Mouse (Mus musculus): Measurements from ENCODE around the gene Ccp110. TPM values are rescaled to one million over a fixed set of nuclear protein-coding genes. Genes with fewer than 3 reads are reported as not detected.

Ccp110 gene
- polyA plus RNA-seq, 1 experiment = 49.5 TPM

- TF ChIP-seq CTCF (IDR thresholded peaks at IDR 0.05; ENCODE audit: borderline replicate concordance, extremely low read depth, insufficient read depth, insufficient read length) (no peak), POLR2A (IDR thresholded peaks at IDR 0.05; ENCODE audit: borderline replicate concordance, extremely low read depth, insufficient read depth, insufficient read length, poor library complexity, severe bottlenecking) (no peak)
Observed at GRCm38 (mm10) chr7:118704001-118704850, 8.1 kb upstream of the Ccp110 start.

GRCm38 (mm10) chr7:118705101-118705961 is 7.0 kb upstream of the Ccp110 start, which contains the start of gene Gde1:
Gene Gde1 (minus strand): TSS chr7:118705778.
- peak; percentile 95 for DNase-seq (ENCODE audit: low read depth)
- TF ChIP-seq CTCF (IDR thresholded peaks at IDR 0.05; ENCODE audit: borderline replicate concordance, extremely low read depth, insufficient read depth, insufficient read length) (no peak), POLR2A (IDR thresholded peaks at IDR 0.05; ENCODE audit: borderline replicate concordance, extremely low read depth, insufficient read depth, insufficient read length, poor library complexity, severe bottlenecking) (peak; percentile 84)

More at GRCm38 (mm10) chr7:118704001-118704850, 8.1 kb upstream of the Ccp110 start:
- peak; percentile 3 for DNase-seq (ENCODE audit: low read depth)

GRCm38 (mm10) chr7:118706051-118706450 is 6.3 kb upstream of the Ccp110 start:
- no peak for DNase-seq (ENCODE audit: low read depth)
- TF ChIP-seq POLR2A (IDR thresholded peaks at IDR 0.05; ENCODE audit: borderline replicate concordance, extremely low read depth, insufficient read depth, insufficient read length, poor library complexity, severe bottlenecking) = no peak

GRCm38 (mm10) chr7:118706488-118706887 is 5.9 kb upstream of the Ccp110 start:
- no peak for TF ChIP-seq POLR2A (IDR thresholded peaks at IDR 0.05; ENCODE audit: borderline replicate concordance, extremely low read depth, insufficient read depth, insufficient read length, poor library complexity, severe bottlenecking)
- TF ChIP-seq CTCF (IDR thresholded peaks at IDR 0.05; ENCODE audit: borderline replicate concordance, extremely low read depth, insufficient read depth, insufficient read length) = no peak
- DNase-seq (ENCODE audit: low read depth) = no peak

- no peak for DNase-seq (ENCODE audit: low read depth)
- TF ChIP-seq POLR2A (IDR thresholded peaks at IDR 0.05; ENCODE audit: borderline replicate concordance, extremely low read depth, insufficient read depth, insufficient read length, poor library complexity, severe bottlenecking) (no peak), CTCF (IDR thresholded peaks at IDR 0.05; ENCODE audit: borderline replicate concordance, extremely low read depth, insufficient read depth, insufficient read length) (no peak)
Observed at GRCm38 (mm10) chr7:118707216-118707615, 5.1 kb upstream of the Ccp110 start.

- TF ChIP-seq CTCF (IDR thresholded peaks at IDR 0.05; ENCODE audit: borderline replicate concordance, extremely low read depth, insufficient read depth, insufficient read length) (no peak), POLR2A (IDR thresholded peaks at IDR 0.05; ENCODE audit: borderline replicate concordance, extremely low read depth, insufficient read depth, insufficient read length, poor library complexity, severe bottlenecking) (no peak)
- no peak for DNase-seq (ENCODE audit: low read depth)
Observed at GRCm38 (mm10) chr7:118708002-118708401, 4.3 kb upstream of the Ccp110 start.

- DNase-seq (ENCODE audit: low read depth) = no peak
- TF ChIP-seq POLR2A (IDR thresholded peaks at IDR 0.05; ENCODE audit: borderline replicate concordance, extremely low read depth, insufficient read depth, insufficient read length, poor library complexity, severe bottlenecking) (no peak), CTCF (IDR thresholded peaks at IDR 0.05; ENCODE audit: borderline replicate concordance, extremely low read depth, insufficient read depth, insufficient read length) (no peak)
Observed at GRCm38 (mm10) chr7:118710776-118711175, 1.6 kb upstream of the Ccp110 start.

- no peak for TF ChIP-seq POLR2A (IDR thresholded peaks at IDR 0.05; ENCODE audit: borderline replicate concordance, extremely low read depth, insufficient read depth, insufficient read length, poor library complexity, severe bottlenecking)
- TF ChIP-seq CTCF (IDR thresholded peaks at IDR 0.05; ENCODE audit: borderline replicate concordance, extremely low read depth, insufficient read depth, insufficient read length) = no peak
- no peak for DNase-seq (ENCODE audit: low read depth)
Observed at GRCm38 (mm10) chr7:118714873-118715272, 2.5 kb downstream of the Ccp110 start.

GRCm38 (mm10) chr7:118718066-118718465 is 5.7 kb downstream of the Ccp110 start:
- TF ChIP-seq CTCF (IDR thresholded peaks at IDR 0.05; ENCODE audit: borderline replicate concordance, extremely low read depth, insufficient read depth, insufficient read length) = no peak
- TF ChIP-seq POLR2A (IDR thresholded peaks at IDR 0.05; ENCODE audit: borderline replicate concordance, extremely low read depth, insufficient read depth, insufficient read length, poor library complexity, severe bottlenecking) = no peak
- no peak for DNase-seq (ENCODE audit: low read depth)

GRCm38 (mm10) chr7:118723927-118724326 is 11.6 kb downstream of the Ccp110 start:
- TF ChIP-seq CTCF (IDR thresholded peaks at IDR 0.05; ENCODE audit: borderline replicate concordance, extremely low read depth, insufficient read depth, insufficient read length) = no peak
- TF ChIP-seq POLR2A (IDR thresholded peaks at IDR 0.05; ENCODE audit: borderline replicate concordance, extremely low read depth, insufficient read depth, insufficient read length, poor library complexity, severe bottlenecking) = no peak
- DNase-seq (ENCODE audit: low read depth) = no peak

GRCm38 (mm10) chr7:118725459-118725858 is 13.1 kb downstream of the Ccp110 start:
- no peak for DNase-seq (ENCODE audit: low read depth)
- TF ChIP-seq POLR2A (IDR thresholded peaks at IDR 0.05; ENCODE audit: borderline replicate concordance, extremely low read depth, insufficient read depth, insufficient read length, poor library complexity, severe bottlenecking) = no peak
- TF ChIP-seq CTCF (IDR thresholded peaks at IDR 0.05; ENCODE audit: borderline replicate concordance, extremely low read depth, insufficient read depth, insufficient read length) = no peak
